Mouse (Mus musculus) myocyte (in vitro differentiated cells): Measurements from ENCODE around the gene Kcna10.

Experiments used
- MAX ChIP-seq: IDR thresholded peaks from one replicate; pipeline ENCODE4 v1.6.1; 2011; ENCODE audit warnings: low read depth, mild to moderate bottlenecking, control low read depth
- MYOD1 ChIP-seq, 3 experiments: IDR thresholded peaks; one replicate each; pipeline ENCODE4 v1.6.1; 2011; ENCODE audit warnings: control low read depth in 2 of 3, low read depth in 2 of 3, mild to moderate bottlenecking in 2 of 3, moderate library complexity in 1 of 3; ENCODE audit not compliant: insufficient read length in 2 of 3, control insufficient read depth in 1 of 3
- MYOG ChIP-seq, 3 experiments: IDR thresholded peaks; one replicate each; pipeline ENCODE4 v1.6.1; 2011; ENCODE audit warnings: control low read depth in 2 of 3, low read depth in 2 of 3, mild to moderate bottlenecking in 2 of 3; ENCODE audit not compliant: insufficient read length in 2 of 3, control insufficient read depth in 1 of 3, insufficient read depth in 1 of 3
- POLR2A ChIP-seq: IDR thresholded peaks from one replicate; pipeline ENCODE4 v1.6.1; 2011; ENCODE audit warnings: low read depth, mild to moderate bottlenecking, control low read depth, moderate library complexity; ENCODE audit not compliant: insufficient read length
- TCF3 ChIP-seq: IDR thresholded peaks from one replicate; pipeline ENCODE4 v1.6.1; 2011; ENCODE audit warnings: low read depth, control low read depth; ENCODE audit not compliant: insufficient read length
- USF1 ChIP-seq: IDR thresholded peaks from one replicate; pipeline ENCODE4 v1.6.1; 2011; ENCODE audit warnings: low read depth, mild to moderate bottlenecking, control low read depth, moderate library complexity

GRCm38 (mm10) chr3:107150469-107150868 lies 32.4 kb upstream of the Kcna10 start:
- TF ChIP-seq POLR2A (no peak), USF1 (no peak), MYOD1 (IDR thresholded peaks at IDR 0.05; ENCODE audit: control insufficient read depth in 1 of 3, insufficient read length in 2 of 3, low read depth in 2 of 3) (no peak), TCF3 (no peak), MAX (no peak), MYOG (IDR thresholded peaks at IDR 0.05; ENCODE audit: control insufficient read depth in 1 of 3, insufficient read depth in 1 of 3, insufficient read length in 2 of 3, low read depth in 2 of 3) (no peak)
